Mouse (Mus musculus) myocyte (in vitro differentiated cells): ENCODE measurements around the gene Esrra.

Experiments used
- POLR2A ChIP-seq: IDR thresholded peaks from one replicate; pipeline ENCODE4 v1.6.1; 2011; ENCODE audit warnings: low read depth, mild to moderate bottlenecking, control low read depth, moderate library complexity; ENCODE audit not compliant: insufficient read length
- POLR2AphosphoS2 ChIP-seq: IDR thresholded peaks from one replicate; pipeline ENCODE4 v1.6.1; 2011; ENCODE audit warnings: low read depth, control low read depth; ENCODE audit not compliant: insufficient read length

DNA sequence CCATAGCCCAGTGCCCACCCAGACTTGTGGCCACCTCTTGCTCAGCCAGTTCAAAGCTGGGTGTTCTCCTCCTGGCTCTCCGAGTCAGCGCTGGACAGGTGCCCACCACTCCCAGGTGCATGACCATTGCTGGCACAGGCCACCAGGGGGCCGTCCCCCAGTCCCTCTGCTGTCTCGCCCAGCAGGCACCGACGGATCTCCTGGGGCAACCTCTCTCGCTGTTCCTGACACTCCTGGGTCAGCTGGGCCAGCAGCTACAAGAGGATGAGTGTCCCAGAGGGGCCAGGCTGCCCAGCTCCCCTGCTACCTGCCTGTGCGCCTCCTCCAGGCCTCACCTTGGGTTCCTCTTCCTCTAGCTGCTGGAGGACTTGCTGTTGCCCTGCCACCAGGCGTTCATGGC is 32.4 kb upstream of the Esrra start:
- TF ChIP-seq POLR2AphosphoS2 (peak; percentile 59), POLR2A (no peak)
